Mouse (Mus musculus) limb, embryonic 12.5 days (tissue): ENCODE data around the gene Med23. TPM values are rescaled to one million over a fixed set of nuclear protein-coding genes. Genes with fewer than 3 reads are reported as not detected.

Source experiments
- ATAC-seq: fragments of 200-750 bp; cut with Nextera tagmentation; 2 replicates; pipeline ENCODE4 v1.8.0; 2017; ENCODE audit warnings: low read depth, moderate TSS enrichment; ENCODE audit not compliant: insufficient number of reproducible peaks, insufficient read depth, low FRiP score, low TSS enrichment
- H3K27ac ChIP-seq: fragments of 300-500 bp; sonication (generic); 2 replicates; pipeline ENCODE4 v1.5.1; 2016; ENCODE audit warnings: mild to moderate bottlenecking, moderate library complexity
- H3K27me3 ChIP-seq: fragments of 300-500 bp; sonication (generic); 2 replicates; pipeline ENCODE4 v1.6.1; 2016; ENCODE audit warnings: mild to moderate bottlenecking, moderate library complexity
- H3K36me3 ChIP-seq: fragments of 300-500 bp; sonication (generic); 2 replicates; pipeline ENCODE4 v1.6.1; 2016; ENCODE audit warnings: mild to moderate bottlenecking, moderate library complexity
- H3K4me1 ChIP-seq: fragments of 300-500 bp; sonication (generic); replicated peaks from 2 replicates; pipeline ENCODE4 v1.6.1; 2016
- H3K4me2 ChIP-seq: fragments of 300-500 bp; sonication (generic); 2 replicates; pipeline ENCODE4 v1.6.1; 2016; ENCODE audit warnings: mild to moderate bottlenecking, moderate library complexity
- H3K4me3 ChIP-seq: fragments of 300-500 bp; sonication (generic); replicated peaks from 2 replicates; pipeline ENCODE4 v1.5.1; 2016; ENCODE audit warnings: mild to moderate bottlenecking
- H3K9ac ChIP-seq: fragments of 300-500 bp; sonication (generic); replicated peaks from 2 replicates; pipeline ENCODE4 v1.6.1; 2016; ENCODE audit warnings: mild to moderate bottlenecking, moderate library complexity
- H3K9me3 ChIP-seq: fragments of 300-500 bp; sonication (generic); 2 replicates; pipeline ENCODE4 v1.6.1; 2016; ENCODE audit warnings: mild to moderate bottlenecking, moderate library complexity
- WGBS: fragments of 180-500 bp; shearing (Covaris S2); methylation state at CpG from one replicate; pipeline ENCODE4 v1.1.7; 2016; 5-methylcytosine and 5-hydroxymethylcytosine counted together
- polyA plus RNA-seq: library from polyadenylated mRNA; unstranded; fragments of >200 nt; fragmentation: Nextera tagmentation; extraction: Ambion mirVana; gene quantifications from 2 replicates; pipeline ENCODE4 v1.2.1, GENCODE M21; 2016

Gene Med23
- polyA plus RNA-seq, 1 experiment from 2014 or later: 35.6 TPM

DNA sequence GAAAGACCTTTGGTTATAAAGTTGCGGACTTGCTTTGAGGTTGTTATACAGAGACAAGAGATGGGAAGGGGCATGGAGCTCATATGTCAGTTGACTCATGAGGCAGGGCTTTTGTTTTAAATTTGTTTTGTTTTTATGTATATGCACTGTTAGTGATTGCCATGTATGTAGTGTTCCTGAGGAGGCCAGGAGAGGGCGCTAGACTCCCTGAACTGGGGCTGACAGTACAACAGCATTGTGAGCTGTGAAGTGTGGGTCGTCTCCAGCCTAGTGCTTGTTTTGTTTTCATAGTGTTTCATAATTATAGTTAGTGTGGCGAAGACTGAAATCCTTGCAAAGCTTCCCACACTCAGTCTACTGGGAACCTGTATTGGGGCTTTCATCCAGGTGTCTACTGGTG is 3.8 kb downstream of the Med23 start:
- no peak overlapping the region for H3K27ac ChIP-seq
- no peak overlapping the region for H3K4me3 ChIP-seq
- WGBS: 78% methylated on average over 4 of the region's 4 CpGs
- no peaks in the 10 kb centered on the region for H3K9me3 ChIP-seq
- no peaks in the 10 kb centered on the region for H3K4me1 ChIP-seq
- no peak overlapping the region for H3K9ac ChIP-seq
- H3K27me3 ChIP-seq: no peaks in the 10 kb centered on the region
- no peak for ATAC-seq
- H3K36me3 ChIP-seq: peaks cover 71% of the 10 kb centered on the region
- H3K4me2 ChIP-seq: no peak overlapping the region

- Histone ChIP-seq H3K36me3 (peaks cover 86% of the 10 kb centered on the region), H3K27ac (no peak overlapping the region), H3K9ac (no peak overlapping the region; the same call in 1 of the 2 replicates), H3K4me2 (no peak overlapping the region), H3K27me3 (no peaks in the 10 kb centered on the region), H3K4me1 (no peaks in the 10 kb centered on the region), H3K9me3 (no peaks in the 10 kb centered on the region), H3K4me3 (no peak overlapping the region)
- WGBS: 87% methylated on average over 9 of the region's 9 CpGs
- ATAC-seq: no peak
Observed at GRCm38 (mm10) chr10:24886008-24886407, 16.2 kb downstream of the Med23 start.

DNA sequence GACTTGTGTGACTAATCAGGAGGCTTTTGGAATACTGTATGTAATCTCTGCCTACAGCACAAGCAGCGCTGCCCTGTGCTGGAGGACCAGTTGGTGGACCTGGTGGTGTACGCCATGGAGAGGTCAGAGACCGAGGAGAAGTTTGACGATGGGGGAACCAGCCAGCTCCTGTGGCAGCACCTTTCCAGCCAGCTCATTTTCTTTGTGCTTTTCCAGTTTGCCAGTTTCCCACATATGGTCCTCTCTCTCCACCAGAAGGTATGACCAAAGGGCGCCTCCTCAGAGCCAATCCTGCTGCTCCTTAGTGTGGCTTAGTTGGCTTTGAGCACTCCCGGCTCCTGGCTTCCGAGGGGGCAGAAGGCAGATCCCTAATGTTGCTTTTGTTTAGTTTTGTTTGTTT is 18.6 kb downstream of the Med23 start:
- Histone ChIP-seq H3K9me3 (no peaks in the 10 kb centered on the region), H3K27ac (no peak overlapping the region), H3K4me2 (no peak overlapping the region), H3K4me3 (no peak overlapping the region), H3K36me3 (peaks cover 84% of the 10 kb centered on the region), H3K9ac (no peak overlapping the region), H3K4me1 (no peaks in the 10 kb centered on the region), H3K27me3 (no peaks in the 10 kb centered on the region)
- no peak for ATAC-seq
- WGBS: 93% methylated on average over 7 of the region's 7 CpGs

DNA sequence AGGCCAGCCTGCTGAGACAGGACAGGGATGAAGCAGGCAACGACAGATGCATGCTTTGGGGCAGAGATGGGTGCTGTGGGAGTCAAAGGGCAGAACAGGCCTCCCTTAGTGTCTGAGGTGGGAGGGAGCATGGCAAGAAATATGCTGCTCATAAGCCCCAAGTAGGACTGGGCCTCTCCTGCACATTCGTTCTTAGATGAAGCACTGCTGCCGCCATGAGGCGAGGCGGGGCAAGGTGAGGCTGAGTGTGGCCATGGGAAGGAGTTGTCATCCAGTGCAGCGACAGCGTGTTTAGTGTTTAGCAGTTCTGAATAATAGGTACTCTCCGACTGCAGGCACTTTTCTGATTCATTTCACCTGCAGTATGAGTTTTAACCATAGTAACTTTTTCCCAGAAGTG is 26.1 kb downstream of the Med23 start:
- no peak for ATAC-seq
- 87% methylated on average over 8 of the region's 8 CpGs for WGBS
- no peak overlapping the region for H3K27ac ChIP-seq
- H3K27me3 ChIP-seq: no peaks in the 10 kb centered on the region
- peaks cover 93% of the 10 kb centered on the region for H3K36me3 ChIP-seq
- no peak overlapping the region for H3K4me2 ChIP-seq
- no peaks in the 10 kb centered on the region for H3K9me3 ChIP-seq
- H3K4me3 ChIP-seq: no peak overlapping the region
- H3K9ac ChIP-seq: no peak overlapping the region
- no peaks in the 10 kb centered on the region for H3K4me1 ChIP-seq

DNA sequence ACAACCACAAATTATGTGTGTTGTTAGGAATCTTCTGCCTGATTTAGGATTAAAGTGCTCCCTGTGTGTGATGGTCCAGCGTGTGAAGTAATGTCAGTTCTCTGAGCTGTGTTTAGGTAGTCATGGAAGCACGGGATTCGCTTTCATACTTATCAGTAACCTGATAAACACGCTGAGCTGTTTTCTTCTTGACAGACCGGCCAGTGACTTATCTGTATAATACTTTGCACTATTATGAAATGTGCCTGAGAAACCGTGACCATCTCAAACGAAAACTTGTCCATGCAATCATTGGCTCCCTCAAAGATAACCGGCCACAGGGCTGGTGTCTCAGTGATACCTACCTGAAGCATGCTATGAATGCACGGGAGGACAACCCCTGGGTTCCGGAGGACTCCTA is 35.8 kb downstream of the Med23 start:
- no peaks in the 10 kb centered on the region for H3K9me3 ChIP-seq
- ATAC-seq: no peak
- WGBS: 93% methylated on average over 10 of the region's 10 CpGs
- no peak overlapping the region for H3K4me2 ChIP-seq
- H3K27ac ChIP-seq: no peak overlapping the region
- H3K4me1 ChIP-seq: no peaks in the 10 kb centered on the region
- H3K36me3 ChIP-seq: peaks cover 97% of the 10 kb centered on the region
- H3K27me3 ChIP-seq: no peaks in the 10 kb centered on the region
- no peak overlapping the region for H3K4me3 ChIP-seq
- no peak overlapping the region for H3K9ac ChIP-seq

- WGBS: 91% methylated on average over 8 of the region's 8 CpGs
- no peak overlapping the region for H3K4me2 ChIP-seq
- H3K27me3 ChIP-seq: no peaks in the 10 kb centered on the region
- no peak overlapping the region for H3K27ac ChIP-seq
- H3K9me3 ChIP-seq: no peaks in the 10 kb centered on the region
- ATAC-seq: no peak
- no peak overlapping the region for H3K4me3 ChIP-seq
- no peak overlapping the region for H3K9ac ChIP-seq
- peaks cover 8% of the 10 kb centered on the region; the same call in 1 of the 2 replicates for H3K4me1 ChIP-seq
- peaks cover 93% of the 10 kb centered on the region for H3K36me3 ChIP-seq
Observed at GRCm38 (mm10) chr10:24911199-24911598, 41.4 kb downstream of the Med23 start.

DNA sequence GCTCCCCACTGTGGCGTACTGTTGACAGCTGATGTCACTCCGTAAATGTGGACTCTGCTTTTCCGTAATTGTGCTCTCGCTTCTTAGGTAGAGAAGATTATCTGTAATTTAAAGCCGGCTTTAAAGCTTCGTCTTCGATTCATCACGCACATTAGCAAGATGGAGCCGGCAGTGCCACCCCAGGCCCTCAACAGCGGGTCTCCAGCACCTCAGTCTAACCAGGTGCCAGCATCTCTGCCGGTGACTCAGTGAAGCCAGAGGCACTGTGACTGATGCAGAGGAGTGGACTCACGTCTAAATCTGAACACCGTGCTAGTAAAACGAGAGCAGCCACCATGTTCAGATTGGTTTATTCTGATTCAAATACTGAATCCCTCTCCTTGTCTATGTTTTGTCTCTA is 42.8 kb downstream of the Med23 start:
- no peak for ATAC-seq
- Histone ChIP-seq H3K4me1 (peaks cover 9% of the 10 kb centered on the region; the same call in 1 of the 2 replicates), H3K27ac (no peak overlapping the region), H3K4me3 (no peak overlapping the region), H3K27me3 (no peaks in the 10 kb centered on the region), H3K9me3 (no peaks in the 10 kb centered on the region), H3K4me2 (no peak overlapping the region), H3K9ac (no peak overlapping the region), H3K36me3 (peaks cover 80% of the 10 kb centered on the region)
- WGBS: 93% methylated on average over 14 of the region's 14 CpGs

DNA sequence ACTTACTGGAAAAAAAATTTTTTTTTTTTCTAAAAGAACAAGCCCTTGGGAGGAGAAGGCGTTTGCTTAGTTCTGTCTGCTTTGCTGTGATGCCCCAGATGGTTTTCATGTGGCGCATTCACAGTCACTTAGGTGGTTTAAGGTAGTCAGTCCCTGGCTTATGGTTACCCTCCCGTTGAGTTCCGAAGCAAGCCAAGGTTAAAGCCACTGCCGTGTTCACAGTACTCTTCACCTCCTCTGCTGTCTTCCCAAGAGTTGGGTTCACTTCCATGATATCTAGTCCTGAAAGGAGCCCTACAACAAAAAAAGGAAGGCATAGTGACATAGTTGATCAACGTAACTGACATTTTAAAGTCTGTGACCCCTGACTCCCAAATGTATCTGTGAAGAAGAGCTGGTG is 45.7 kb downstream of the Med23 start:
- Histone ChIP-seq H3K4me3 (no peak overlapping the region), H3K27ac (no peak overlapping the region), H3K36me3 (peaks cover 58% of the 10 kb centered on the region), H3K9me3 (no peaks in the 10 kb centered on the region), H3K4me1 (peaks cover 9% of the 10 kb centered on the region; the same call in 1 of the 2 replicates), H3K27me3 (no peaks in the 10 kb centered on the region), H3K9ac (no peak overlapping the region), H3K4me2 (no peak overlapping the region)
- ATAC-seq: no peak
- WGBS: 85% methylated on average over 6 of the region's 6 CpGs

DNA sequence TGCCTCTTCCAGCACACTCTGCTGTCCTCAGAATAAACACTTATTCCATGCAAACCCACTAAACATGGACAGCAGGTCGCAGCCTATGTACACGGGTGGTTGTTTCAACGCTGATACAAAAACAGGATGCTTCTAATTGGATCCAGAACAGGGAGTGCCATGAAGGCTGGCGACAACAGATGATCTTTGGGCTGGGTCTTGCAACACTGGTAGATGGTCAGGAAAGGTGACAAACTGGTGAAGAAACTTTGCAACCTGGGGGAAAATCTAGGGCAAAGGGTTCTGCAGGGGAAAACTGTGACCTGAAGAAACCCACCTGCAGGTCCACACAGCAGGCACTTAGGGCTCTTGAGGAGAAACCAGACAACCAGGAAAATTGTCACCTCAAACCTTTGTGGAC is 53.2 kb downstream of the Med23 start:
- 24% methylated on average over 4 of the region's 4 CpGs for WGBS
- no peaks in the 10 kb centered on the region for H3K27me3 ChIP-seq
- peaks cover 4% of the 10 kb centered on the region; the same call in 1 of the 2 replicates for H3K36me3 ChIP-seq
- peaks cover 18% of the 10 kb centered on the region for H3K4me1 ChIP-seq
- H3K4me3 ChIP-seq: no peak overlapping the region
- H3K4me2 ChIP-seq: no peak overlapping the region
- no peak overlapping the region for H3K27ac ChIP-seq
- H3K9ac ChIP-seq: no peak overlapping the region
- ATAC-seq: no peak
- H3K9me3 ChIP-seq: no peaks in the 10 kb centered on the region

GRCm38 (mm10) chr10:24924296-24924695 is 54.5 kb downstream of the Med23 start:
- H3K4me3 ChIP-seq: no peak overlapping the region
- 0 out of 2 replicates have a peak, but pooled peaks cover 3% of the 10 kb centered on the region for H3K36me3 ChIP-seq
- H3K4me2 ChIP-seq: no peak overlapping the region
- H3K27ac ChIP-seq: no peak overlapping the region
- no peak for ATAC-seq
- H3K27me3 ChIP-seq: no peaks in the 10 kb centered on the region
- H3K9ac ChIP-seq: no peak overlapping the region
- WGBS: 71% methylated on average over 3 of the region's 3 CpGs
- no peaks in the 10 kb centered on the region for H3K9me3 ChIP-seq
- peaks cover 21% of the 10 kb centered on the region for H3K4me1 ChIP-seq

- Histone ChIP-seq H3K4me3 (no peak overlapping the region), H3K4me2 (peak overlapping the region; percentile 43), H3K27ac (peak overlapping the region; percentile 17; the same call in 1 of the 2 replicates), H3K36me3 (no peaks in the 10 kb centered on the region), H3K4me1 (peaks cover 21% of the 10 kb centered on the region), H3K27me3 (no peaks in the 10 kb centered on the region), H3K9ac (no peak overlapping the region), H3K9me3 (no peaks in the 10 kb centered on the region)
- no peak for ATAC-seq
- 11% methylated on average over 10 of the region's 10 CpGs for WGBS
Observed at GRCm38 (mm10) chr10:24926380-24926779, 56.6 kb downstream of the Med23 start.

DNA sequence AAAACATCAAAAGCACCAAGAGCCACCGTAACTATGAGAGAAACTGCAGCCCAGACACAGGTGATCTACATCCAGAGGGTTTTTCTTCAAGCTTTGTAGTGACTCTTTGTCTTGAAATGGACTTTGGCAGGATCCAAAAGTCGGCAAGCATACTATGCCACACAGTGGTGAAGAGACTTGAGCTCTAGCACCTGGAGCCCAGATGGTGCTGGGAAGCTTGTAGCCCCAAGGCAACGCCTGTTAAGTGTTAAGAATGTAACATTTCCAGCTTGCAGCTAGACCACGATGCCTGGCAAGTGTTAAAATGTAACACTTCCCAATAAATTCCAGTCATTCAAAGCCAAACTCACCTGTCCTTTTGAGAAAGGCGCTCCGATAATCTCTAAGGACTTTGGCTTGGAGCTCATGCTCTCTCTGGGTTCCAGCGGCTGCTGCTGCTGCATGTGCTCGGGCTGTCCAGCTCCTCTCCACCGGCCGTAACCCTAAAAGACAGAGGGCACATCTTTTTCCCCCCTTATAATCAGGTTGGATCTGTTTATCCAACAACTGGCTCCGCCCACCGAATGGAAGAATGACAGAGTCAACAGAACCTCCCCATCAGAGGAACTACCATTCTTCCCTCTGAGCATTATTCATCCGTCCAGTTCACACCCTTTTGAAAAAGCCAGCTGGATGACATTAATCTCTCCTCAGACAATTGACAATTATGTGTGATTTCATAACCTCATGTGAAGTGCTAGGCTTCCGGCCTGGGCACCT is 57.4 kb downstream of the Med23 start, which contains the start of gene Arg1:
TSS of gene Arg1 (minus strand) at position 523 of the 759 bp plus-strand sequence.
- H3K27ac ChIP-seq: peak within 1 kb of the TSS; percentile 46; the same call in 1 of the 2 replicates
- no peaks in the 10 kb centered on the region for H3K36me3 ChIP-seq
- WGBS: 10% methylated on average over 14 of the region's 14 CpGs
- ATAC-seq: peak; percentile 89
- no peaks in the 10 kb centered on the region for H3K9me3 ChIP-seq
- H3K9ac ChIP-seq: no peak within 1 kb of the TSS
- H3K4me2 ChIP-seq: peak within 1 kb of the TSS; percentile 43
- peak within 1 kb of the TSS; percentile 12; the same call in 1 of the 2 replicates for H3K4me3 ChIP-seq
- H3K27me3 ChIP-seq: no peaks in the 10 kb centered on the region
- peaks cover 21% of the 10 kb centered on the region for H3K4me1 ChIP-seq
